Mouse (Mus musculus) T-cell, adult 66 days (primary cell): ENCODE measurements around the gene Srf. TPM values are rescaled to one million over a fixed set of nuclear protein-coding genes. Genes with fewer than 3 reads are reported as not detected.

Experiments
- total RNA-seq, 2 experiments: library from RNA; stranded (reverse); gene quantifications; 3 replicates in 1 of 2; 4 replicates in 1 of 2; pipeline ENCODE4 v1.2.4; 2023

The Srf gene
- total RNA-seq = 10 to 100 TPM; 74.1 to 76.7 TPM

DNA sequence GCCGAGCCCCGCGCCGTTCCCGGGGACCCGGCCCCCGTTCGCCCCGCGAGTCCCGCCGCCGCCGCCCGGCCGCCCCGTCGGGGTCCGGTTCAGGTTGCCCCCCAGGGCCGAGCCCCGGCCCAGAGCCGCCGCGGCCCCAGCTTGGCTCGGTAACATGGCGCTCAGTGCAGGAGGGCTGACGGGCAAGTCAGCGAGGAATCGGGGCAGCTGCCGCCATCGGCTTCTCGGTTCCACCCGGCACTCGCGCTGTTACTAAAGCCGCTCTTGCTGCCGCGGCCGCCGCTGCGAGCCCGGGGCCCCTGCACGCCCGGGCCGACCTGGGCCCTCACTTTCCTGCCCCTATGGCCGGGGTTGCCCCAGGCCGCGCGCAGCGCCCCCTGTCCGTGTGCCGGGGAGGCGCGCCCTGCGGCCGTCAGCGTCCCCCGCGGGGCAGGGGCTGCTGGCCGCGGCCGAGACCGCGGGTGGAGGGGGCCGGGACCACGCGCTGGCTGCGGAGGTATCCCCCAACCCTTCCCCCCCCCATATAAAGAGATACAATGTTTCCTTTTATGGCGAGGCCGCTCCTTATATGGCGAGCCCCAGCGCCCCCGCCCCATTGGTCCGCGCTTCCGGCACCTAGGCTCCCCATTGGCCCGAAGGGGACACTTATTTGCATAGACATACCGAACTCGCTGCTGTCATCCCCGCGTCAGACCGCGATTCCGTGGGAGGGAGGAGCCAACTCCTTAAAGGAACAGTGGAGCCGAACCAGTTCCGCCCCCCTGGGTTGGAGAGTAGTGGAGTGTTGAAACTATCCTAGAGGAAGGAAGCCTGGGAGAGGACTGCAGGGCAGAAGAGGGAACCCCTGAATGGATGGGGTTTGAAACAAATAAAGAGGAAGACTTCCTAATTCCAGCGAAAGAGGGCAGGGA, at the start of gene Srf:
Gene Srf (minus strand): TSS at position 503 of the 911 bp plus-strand sequence.

DNA sequence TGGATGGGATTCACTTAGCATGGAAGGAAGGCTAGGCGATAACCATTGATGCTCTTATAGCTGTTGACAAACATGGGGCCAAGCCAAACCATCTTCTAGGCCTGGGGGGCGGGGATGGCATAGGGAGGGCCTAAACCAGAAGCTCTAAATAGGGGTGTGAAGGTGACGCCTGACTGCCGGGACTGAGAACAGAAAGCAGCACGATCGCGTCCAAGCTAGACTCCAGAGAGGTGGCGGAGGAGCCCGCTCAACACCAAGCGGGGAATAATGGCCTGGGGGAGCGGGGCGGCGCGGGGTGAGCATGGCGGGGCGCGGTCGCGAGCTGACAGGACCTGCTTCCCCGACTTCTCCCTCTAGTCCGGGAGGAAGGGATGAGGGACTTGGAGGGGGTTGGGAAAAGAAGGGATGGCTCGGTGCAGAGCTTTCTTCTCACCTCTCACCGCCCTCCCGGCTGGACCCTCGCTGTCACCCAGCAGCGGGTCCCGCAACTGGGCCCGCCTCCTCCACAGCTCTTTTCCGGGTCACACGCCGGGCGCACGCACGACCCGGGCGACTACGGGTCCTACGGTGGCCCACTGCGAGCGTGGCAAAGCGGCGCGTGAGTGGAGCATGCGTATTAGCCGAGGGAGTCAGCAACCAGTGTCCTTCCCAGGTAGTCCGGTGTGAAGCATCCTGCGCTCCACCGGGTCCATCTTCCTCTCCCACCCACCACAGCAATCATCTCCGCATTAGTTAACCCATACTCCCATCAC, 10.0 kb downstream of the Srf start, which contains the start of gene Cul9:
Gene Cul9 (minus strand): TSS at position 576 of the 752 bp plus-strand sequence.

Other genes with a start within 250 kb of the Srf start
- 10 to 100 TPM; 16.1 to 17.5 TPM for gene Abcc10, start 227.8 kb downstream of the Srf start, total RNA-seq
- gene Zfp318, start 172.4 kb downstream of the Srf start, total RNA-seq = 10 to 100 TPM; 43.3 to 48.2 TPM
- gene Crip3, start 127.2 kb downstream of the Srf start, total RNA-seq = not detected
- gene Slc22a7, start 117.7 kb downstream of the Srf start, total RNA-seq = not detected
- gene Ttbk1, start 68.5 kb downstream of the Srf start, total RNA-seq = under 1 TPM; 0.53 to 0.87 TPM
- gene Dnph1, start 59.5 kb downstream of the Srf start, total RNA-seq = 1 to 10 TPM in 1 of 2 experiments, not detected in 1; 1.1 TPM
- 10 to 100 TPM; 14.3 to 16.6 TPM for gene Cul9, start 9.8 kb downstream of the Srf start, total RNA-seq
- not detected for gene Ptk7, start 73.3 kb upstream of the Srf start, total RNA-seq
- 10 to 100 TPM; 13.0 to 16.7 TPM for gene Klc4, start 89.8 kb upstream of the Srf start, total RNA-seq
- 10 to 100 TPM; 30.7 to 32.8 TPM for gene Mrpl2, start 90.1 kb upstream of the Srf start, total RNA-seq
- gene Cul7, start 94.2 kb upstream of the Srf start, total RNA-seq = 1 to 10 TPM; 6.7 to 7.6 TPM
- gene Rrp36, start 118.2 kb upstream of the Srf start, total RNA-seq = 10 to 100 TPM; 28.2 to 34.0 TPM
- 10 to 100 TPM; 44.8 to 46.6 TPM for gene Mea1, start 122.6 kb upstream of the Srf start, total RNA-seq
- 10 to 100 TPM; 42.8 to 54.6 TPM for gene Klhdc3, start 124.7 kb upstream of the Srf start, total RNA-seq
- 10 to 100 TPM; 46.9 to 48.3 TPM for gene Ppp2r5d, start 148.9 kb upstream of the Srf start, total RNA-seq
- gene Pex6, start 155.3 kb upstream of the Srf start, total RNA-seq = 10 to 100 TPM; 27.9 to 32.0 TPM
- gene Gnmt, start 173.0 kb upstream of the Srf start, total RNA-seq = 1 to 10 TPM; 1.8 to 6.1 TPM
- gene Cnpy3, start 196.0 kb upstream of the Srf start, total RNA-seq = 10 to 100 TPM; 51.7 to 54.6 TPM
- gene Ptcra, start 207.5 kb upstream of the Srf start, total RNA-seq = not detected
- 10 to 100 TPM; 16.8 to 24.2 TPM for gene 2310039H08Rik, start 216.5 kb upstream of the Srf start, total RNA-seq
- 10 to 100 TPM; 54.9 to 65.9 TPM for gene Rpl7l1, start 226.5 kb upstream of the Srf start, total RNA-seq